Mouse (Mus musculus) hindbrain, postnatal 0 days (tissue): ENCODE measurements at regions not wholly inside any gene's neighbourhood (a gene's known extent, or its start where the extent isn't known, plus 50 kb on each side); places are given as distances from the start of the nearest gene placed in this dataset.
"Not testable (repeated sequence)": the region's sequence is repeated elsewhere in the genome, so short reads cannot be mapped to it uniquely, and the experiment has no call there.

Source experiments
- ATAC-seq: fragments of 200-750 bp; cut with Nextera tagmentation; 2 replicates; pipeline ENCODE4 v1.8.0; 2017; ENCODE audit warnings: mild to moderate bottlenecking, moderate TSS enrichment, moderate library complexity
- DNase-seq: peaks from one replicate; pipeline ENCODE4 v3.0.0-alpha.2; 2015; ENCODE audit warnings: low spot score
- H3K27ac ChIP-seq: fragments of 300-500 bp; sonication (generic); 2 replicates; pipeline ENCODE4 v1.5.1; 2014; ENCODE audit warnings: mild to moderate bottlenecking
- H3K27me3 ChIP-seq: fragments of 300-500 bp; sonication (generic); 2 replicates; pipeline ENCODE4 v1.6.1; 2014; ENCODE audit warnings: low read length, mixed read lengths; ENCODE audit not compliant: insufficient read depth
- H3K36me3 ChIP-seq: fragments of 300-500 bp; sonication (generic); 2 replicates; pipeline ENCODE4 v1.6.1; 2014; ENCODE audit warnings: low read length, mixed read lengths; ENCODE audit not compliant: insufficient read depth
- H3K4me1 ChIP-seq: fragments of 300-500 bp; sonication (generic); 2 replicates; pipeline ENCODE4 v1.6.1; 2014; ENCODE audit warnings: antibody characterized with exemption, low read length, mixed read lengths; ENCODE audit not compliant: insufficient read depth
- H3K4me2 ChIP-seq: fragments of 300-500 bp; sonication (generic); 2 replicates; pipeline ENCODE4 v1.6.1; 2014; ENCODE audit warnings: low read depth, mild to moderate bottlenecking, low read length, moderate library complexity, mixed read lengths
- H3K4me3 ChIP-seq: fragments of 300-500 bp; sonication (generic); 2 replicates; pipeline ENCODE4 v1.5.1; 2014; ENCODE audit warnings: low read length
- H3K9ac ChIP-seq: fragments of 300-500 bp; sonication (generic); replicated peaks from 2 replicates; pipeline ENCODE4 v1.6.1; 2014; ENCODE audit warnings: mild to moderate bottlenecking, low read length, moderate library complexity, mixed read lengths
- H3K9me3 ChIP-seq: fragments of 300-500 bp; sonication (generic); 2 replicates; pipeline ENCODE4 v1.6.1; 2016; ENCODE audit warnings: low read length, mixed read lengths
- CTCF ChIP-seq: IDR thresholded peaks from 2 replicates; pipeline ENCODE4 v1.5.1; 2016; ENCODE audit warnings: antibody characterized with exemption, control low read depth, low read depth
- WGBS: fragments of 180-500 bp; shearing (Covaris S2); extraction: QIAGEN DNeasy Blood & Tissue Kit; methylation state at CpG from one replicate; pipeline ENCODE4 v1.1.7; 2014; 5-methylcytosine and 5-hydroxymethylcytosine counted together

DNA sequence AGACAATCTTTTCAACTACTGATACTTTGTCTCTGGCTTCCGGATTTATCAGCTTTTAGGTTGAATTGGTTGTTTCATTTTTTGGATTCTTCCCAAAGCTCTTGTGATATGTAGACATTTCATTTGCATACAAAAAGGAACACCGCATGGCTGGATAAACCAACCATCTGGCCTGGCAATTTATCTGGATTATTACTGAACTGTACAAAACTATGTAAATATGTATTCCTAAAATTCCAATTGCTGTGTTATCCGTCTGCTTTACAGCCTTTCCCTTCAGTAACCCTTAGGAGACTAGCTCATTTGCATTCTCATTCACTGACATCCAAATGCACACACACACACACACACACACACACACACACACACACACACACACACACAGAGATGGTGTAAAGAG lies 704.2 kb downstream of the Pla2g4a start:
- Histone ChIP-seq H3K36me3 (no peaks in the 10 kb centered on the region), H3K4me1 (no peaks in the 10 kb centered on the region), H3K9ac (no peak overlapping the region), H3K27ac (no peak overlapping the region), H3K9me3 (no peaks in the 10 kb centered on the region), H3K4me3 (no peak overlapping the region), H3K4me2 (no peak overlapping the region), H3K27me3 (no peaks in the 10 kb centered on the region)
- WGBS, result 42% methylated on average over 3 of the region's 3 CpGs
- DNase-seq (peak; percentile 26), ATAC-seq (no peak)
- no peak for TF ChIP-seq CTCF

DNA sequence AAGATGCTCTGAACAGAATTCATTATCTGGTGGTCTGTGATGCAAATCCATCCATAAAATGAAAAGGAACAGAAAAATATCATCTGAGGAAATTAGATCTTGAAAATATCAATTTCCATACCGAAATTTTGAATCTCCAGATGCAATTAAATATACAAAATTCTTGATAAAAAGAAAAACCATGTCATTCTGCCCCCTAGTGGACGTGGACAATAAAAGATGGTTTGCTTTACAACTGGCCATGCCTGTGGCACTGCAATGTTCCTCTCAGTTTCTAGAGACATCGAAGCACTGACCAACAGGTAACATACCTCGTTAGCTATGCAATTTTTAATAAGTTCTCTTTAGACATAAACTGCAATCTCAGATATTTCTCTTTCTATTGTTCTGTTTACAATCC lies 706.9 kb downstream of the Pla2g4a start:
- H3K4me3 ChIP-seq, result no peak overlapping the region
- H3K4me1 ChIP-seq, result no peaks in the 10 kb centered on the region
- peak; percentile 54 for TF ChIP-seq CTCF
- H3K4me2 ChIP-seq, result no peak overlapping the region
- H3K27ac ChIP-seq, result no peak overlapping the region
- no peaks in the 10 kb centered on the region for H3K9me3 ChIP-seq
- H3K27me3 ChIP-seq, result no peaks in the 10 kb centered on the region
- ATAC-seq, result no peak
- DNase-seq, result peak; percentile 48
- H3K9ac ChIP-seq, result no peak overlapping the region
- no peaks in the 10 kb centered on the region for H3K36me3 ChIP-seq
- 54% methylated on average over 4 of the region's 4 CpGs for WGBS

DNA sequence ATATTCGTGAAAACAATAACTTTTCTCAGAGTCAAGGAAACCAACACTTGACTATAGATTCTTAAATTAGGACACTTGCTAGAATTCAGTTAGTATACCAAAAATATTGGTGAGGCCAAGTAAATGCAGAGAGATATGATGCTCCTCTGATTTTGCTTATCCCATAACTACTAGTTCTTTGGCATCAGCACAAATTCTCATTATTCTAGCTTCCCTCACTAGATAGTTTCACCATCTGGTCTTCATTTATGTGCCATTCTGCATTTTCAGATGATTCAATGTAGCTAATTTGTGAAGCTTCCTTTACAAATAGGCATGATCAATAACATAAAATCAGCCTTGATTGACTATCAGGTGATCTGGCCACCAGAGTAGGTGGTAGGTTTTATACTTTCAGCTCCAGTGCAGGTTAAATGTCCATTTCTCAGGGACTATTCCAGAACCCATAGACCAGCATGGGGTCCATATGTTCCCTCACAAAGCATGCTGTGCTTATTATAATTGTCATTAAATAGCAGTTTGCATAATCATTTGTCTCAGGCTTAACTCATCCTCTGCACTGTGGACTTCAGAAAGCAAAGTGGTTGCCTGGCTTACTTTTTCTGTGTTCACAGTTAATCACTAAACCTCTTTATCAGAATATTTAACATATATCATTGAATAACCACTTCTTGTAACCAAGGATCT lies 722.6 kb downstream of the Pla2g4a start:
- H3K9ac ChIP-seq, result no peak overlapping the region
- ATAC-seq, result 0 out of 2 replicates have a peak, but pooled peaks have one; percentile 64
- no peak overlapping the region for H3K27ac ChIP-seq
- no peak overlapping the region for H3K4me2 ChIP-seq
- peak; percentile 56 for DNase-seq
- no peak overlapping the region for H3K4me3 ChIP-seq
- H3K4me1 ChIP-seq, result no peaks in the 10 kb centered on the region
- no peaks in the 10 kb centered on the region for H3K9me3 ChIP-seq
- TF ChIP-seq CTCF, result no peak
- no peaks in the 10 kb centered on the region for H3K36me3 ChIP-seq
- WGBS, result 78% methylated on average over 1 of the region's 1 CpGs
- H3K27me3 ChIP-seq, result no peaks in the 10 kb centered on the region

DNA sequence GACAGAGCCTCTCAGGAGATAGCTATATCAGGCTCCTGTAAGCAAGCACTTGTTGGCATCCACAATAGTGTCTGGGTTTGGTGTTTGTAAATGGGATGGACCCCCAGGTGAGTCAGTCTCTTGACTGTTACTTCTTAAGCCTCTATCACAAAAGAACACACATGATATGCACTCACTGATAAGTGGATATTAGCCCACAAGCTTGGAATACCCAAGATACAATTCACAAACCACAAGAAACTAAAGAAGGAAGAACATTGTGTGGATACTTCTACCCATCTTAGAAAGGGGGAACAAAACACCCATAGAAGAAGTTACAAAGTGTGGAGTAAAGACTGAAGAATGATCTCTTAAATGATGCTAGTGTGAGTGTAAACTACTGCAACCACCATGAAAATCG lies 733.9 kb downstream of the Pla2g4a start:
- not testable (repeated sequence) for H3K4me2 ChIP-seq, H3K4me1 ChIP-seq, H3K9me3 ChIP-seq, H3K36me3 ChIP-seq, DNase-seq, H3K9ac ChIP-seq, H3K27ac ChIP-seq, H3K4me3 ChIP-seq, H3K27me3 ChIP-seq, ATAC-seq
- 93% methylated on average over 1 of the region's 1 CpGs for WGBS

DNA sequence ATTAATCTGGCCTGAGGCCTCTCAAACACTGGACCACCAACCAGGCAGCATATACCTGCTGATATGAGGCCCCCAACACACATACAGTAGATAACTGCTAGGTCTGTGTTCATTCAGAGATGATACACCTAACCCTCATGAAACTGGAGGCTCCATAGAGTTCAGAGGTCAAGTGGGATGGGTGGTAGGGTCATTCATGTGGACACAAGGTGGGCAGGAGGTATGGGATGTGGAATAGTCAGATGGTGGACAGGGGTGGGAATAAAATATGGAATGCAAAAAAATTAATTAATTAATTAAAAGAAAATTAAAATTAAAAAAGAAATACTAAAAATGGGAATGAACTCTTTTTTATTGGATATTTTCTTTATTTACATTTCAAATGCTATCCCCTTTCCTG lies 734.7 kb downstream of the Pla2g4a start:
- DNase-seq (no peak), ATAC-seq (no peak)
- no peaks in the 10 kb centered on the region for H3K36me3 ChIP-seq
- no peak overlapping the region for H3K4me3 ChIP-seq
- no peaks in the 10 kb centered on the region for H3K27me3 ChIP-seq
- H3K4me1 ChIP-seq, result no peaks in the 10 kb centered on the region
- no peaks in the 10 kb centered on the region for H3K9me3 ChIP-seq
- H3K27ac ChIP-seq, result no peak overlapping the region
- TF ChIP-seq CTCF, result no peak
- H3K4me2 ChIP-seq, result no peak overlapping the region
- no peak overlapping the region for H3K9ac ChIP-seq

DNA sequence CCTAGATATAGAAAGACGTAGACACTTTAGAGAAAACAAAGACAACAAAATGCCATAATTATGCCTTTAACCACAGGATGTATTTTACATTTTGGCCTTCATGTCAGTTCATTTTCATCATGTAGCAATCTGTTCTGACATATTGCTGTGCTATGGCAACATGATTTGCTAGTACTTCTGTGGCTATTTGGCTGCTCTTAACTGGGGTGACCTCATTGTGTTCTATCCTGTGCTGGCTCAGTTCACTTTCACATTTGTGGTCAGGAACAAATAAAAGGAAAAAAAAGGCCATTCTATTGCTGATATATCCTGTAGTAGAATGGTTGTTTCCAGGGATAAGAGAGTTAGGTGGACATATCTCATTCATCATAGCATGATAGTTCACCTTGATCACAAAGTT lies 758.5 kb downstream of the Pla2g4a start:
- Histone ChIP-seq H3K4me1 (no peaks in the 10 kb centered on the region), H3K4me2 (no peak overlapping the region), H3K9me3 (no peaks in the 10 kb centered on the region), H3K36me3 (no peaks in the 10 kb centered on the region), H3K27ac (no peak overlapping the region), H3K27me3 (no peaks in the 10 kb centered on the region), H3K9ac (no peak overlapping the region), H3K4me3 (no peak overlapping the region)
- ATAC-seq (no peak), DNase-seq (no peak)
- TF ChIP-seq CTCF, result no peak
- WGBS, result 83% methylated on average over 1 of the region's 1 CpGs

DNA sequence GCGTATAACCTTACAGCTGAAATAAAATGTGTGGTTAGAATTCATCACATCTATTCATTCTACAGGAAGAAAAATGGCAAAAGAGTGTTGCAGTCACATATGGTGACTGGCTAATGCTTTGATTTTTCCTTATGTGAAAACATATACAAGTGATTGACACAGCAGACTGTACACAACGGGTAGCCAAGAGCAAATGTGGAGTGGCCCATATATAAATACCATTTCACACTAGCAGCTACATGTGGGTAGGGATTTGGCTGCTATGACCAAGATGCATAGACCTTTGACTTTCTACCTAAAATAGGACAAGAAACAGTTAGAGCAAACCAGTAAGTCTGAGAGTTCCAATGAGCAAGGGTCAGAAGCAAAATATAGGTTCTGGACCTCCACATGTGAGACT lies 761.8 kb downstream of the Pla2g4a start:
- 85% methylated on average over 2 of the region's 2 CpGs for WGBS
- no peak overlapping the region for H3K4me3 ChIP-seq
- H3K4me2 ChIP-seq, result no peak overlapping the region
- H3K27ac ChIP-seq, result no peak overlapping the region
- no peaks in the 10 kb centered on the region for H3K36me3 ChIP-seq
- TF ChIP-seq CTCF, result no peak
- DNase-seq (no peak), ATAC-seq (no peak)
- no peak overlapping the region for H3K9ac ChIP-seq
- H3K9me3 ChIP-seq, result no peaks in the 10 kb centered on the region
- H3K4me1 ChIP-seq, result no peaks in the 10 kb centered on the region
- H3K27me3 ChIP-seq, result no peaks in the 10 kb centered on the region
